Mouse (Mus musculus): Measurements from ENCODE around the gene Gm8994. TPM values are rescaled to one million over a fixed set of nuclear protein-coding genes. Genes with fewer than 3 reads are reported as not detected.
"Not testable (repeated sequence)": the region's sequence is repeated elsewhere in the genome, so short reads cannot be mapped to it uniquely, and the experiment has no call there.

Gm8994 gene
- polyA plus RNA-seq, 1 experiment from 2014 or later: not detected

DNA sequence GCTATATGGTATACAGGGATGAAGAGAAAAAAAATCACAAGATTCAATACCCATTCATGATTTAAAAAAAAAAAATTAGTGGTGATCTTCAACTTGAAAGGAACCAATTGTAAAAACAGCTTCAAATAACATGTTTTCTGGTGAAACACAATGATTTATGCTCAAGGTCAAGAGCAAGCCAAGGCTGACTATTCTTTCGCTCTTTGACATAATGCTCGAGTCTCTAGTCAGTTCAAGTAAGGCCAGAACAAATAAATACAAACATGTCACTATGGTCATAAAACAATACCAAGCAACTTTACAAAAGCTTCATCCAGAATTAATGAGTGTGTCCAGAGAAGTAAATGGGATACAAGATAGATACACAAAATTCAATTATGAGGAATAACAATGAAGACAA, 31.1 kb upstream of the Gm8994 start:
- no peak for ATAC-seq
- Histone ChIP-seq H3K4me2 (ENCODE audit: low read length) (no peak overlapping the region), H3K36me3 (ENCODE audit: control insufficient read depth, insufficient read depth, low read length) (no peaks in the 10 kb centered on the region), H3K27me3 (ENCODE audit: control insufficient read depth, insufficient read depth, low read depth, low read length) (no peaks in the 10 kb centered on the region), H3K9ac (ENCODE audit: low read depth, low read length) (no peak overlapping the region), H3K4me3 (ENCODE audit: low read depth, low read length) (no peak overlapping the region), H3K27ac (ENCODE audit: low read length) (no peak overlapping the region), H3K9me3 (replicated peaks; ENCODE audit: control insufficient read depth, low read length, poor library complexity, severe bottlenecking) (no peaks in the 10 kb centered on the region), H3K4me1 (ENCODE audit: control insufficient read depth, insufficient read depth, low read length) (no peaks in the 10 kb centered on the region)
- 79% methylated on average over 2 of the region's 2 CpGs for WGBS

DNA sequence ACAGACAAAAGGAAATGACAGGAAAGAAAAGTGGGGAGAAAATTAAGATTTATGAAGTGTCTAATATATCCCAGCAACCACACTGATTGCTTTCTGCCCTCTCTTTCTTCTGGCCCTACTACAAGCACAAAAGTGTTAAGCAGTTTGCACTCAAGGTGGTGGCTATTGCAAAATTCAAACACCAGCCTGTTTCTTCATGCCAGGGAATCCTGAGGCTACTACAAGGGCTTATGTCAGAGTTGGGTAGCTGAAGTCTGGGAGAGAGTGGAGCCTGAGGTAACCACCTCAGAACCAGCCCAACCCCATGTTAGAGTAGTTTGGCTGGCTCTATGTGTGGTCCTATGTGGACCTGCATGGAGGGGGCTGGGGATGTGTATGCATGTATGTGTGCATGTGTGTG, 23.8 kb upstream of the Gm8994 start:
- no peaks in the 10 kb centered on the region for H3K27me3 ChIP-seq (ENCODE audit: control insufficient read depth, insufficient read depth, low read depth, low read length)
- no peak overlapping the region for H3K4me3 ChIP-seq (ENCODE audit: low read depth, low read length)
- H3K27ac ChIP-seq (ENCODE audit: low read length): no peak overlapping the region

DNA sequence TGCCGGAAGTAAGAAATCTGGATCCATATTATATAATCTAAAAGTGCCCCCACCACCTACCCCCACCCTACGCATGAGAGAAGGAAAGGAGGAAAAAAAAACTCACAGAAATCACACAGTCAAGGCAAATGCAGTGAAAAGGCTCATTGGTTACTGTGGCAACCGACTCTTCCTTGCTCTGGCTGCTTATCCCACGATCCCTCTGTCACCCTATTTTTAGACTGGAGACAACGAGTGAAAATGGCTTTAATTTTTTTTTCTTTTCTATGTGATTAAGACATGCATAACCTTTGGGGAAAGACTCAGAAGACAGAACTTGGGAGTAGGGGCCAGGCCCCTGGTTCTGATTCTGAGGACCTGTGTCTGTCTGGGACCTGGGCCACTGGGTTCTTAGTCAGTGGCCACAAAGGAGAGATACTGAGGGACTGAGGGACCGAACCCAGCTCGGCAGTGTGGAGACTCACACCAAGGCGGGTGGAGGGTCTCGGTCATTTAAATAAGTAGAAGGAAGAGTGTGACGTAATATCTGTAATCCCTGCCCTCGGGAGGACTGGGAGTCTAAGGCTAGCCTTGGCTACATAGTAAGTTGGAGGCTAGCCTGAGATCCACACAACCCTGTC, 22.9 kb upstream of the Gm8994 start:
- WGBS: 58% methylated on average over 11 of the region's 11 CpGs
- H3K27me3 ChIP-seq (ENCODE audit: control insufficient read depth, insufficient read depth, low read depth, low read length): no peaks in the 10 kb centered on the region
- no peaks in the 10 kb centered on the region for H3K9me3 ChIP-seq (replicated peaks; ENCODE audit: control insufficient read depth, low read length, poor library complexity, severe bottlenecking)
- ATAC-seq: peak; percentile 74
- no peak overlapping the region for H3K4me3 ChIP-seq (ENCODE audit: low read depth, low read length)
- peak overlapping the region; percentile 23 for H3K27ac ChIP-seq (ENCODE audit: low read length)
- H3K36me3 ChIP-seq (ENCODE audit: control insufficient read depth, insufficient read depth, low read length): no peaks in the 10 kb centered on the region
- H3K4me1 ChIP-seq (ENCODE audit: control insufficient read depth, insufficient read depth, low read length): peaks cover 11% of the 10 kb centered on the region
- H3K4me2 ChIP-seq (ENCODE audit: low read length): no peak overlapping the region
- no peak overlapping the region for H3K9ac ChIP-seq (ENCODE audit: low read depth, low read length)

More for the DNA sequence above, 23.8 kb upstream of the Gm8994 start:
- Histone ChIP-seq H3K9ac (ENCODE audit: low read depth, low read length) (no peak overlapping the region), H3K9me3 (replicated peaks; ENCODE audit: control insufficient read depth, low read length, poor library complexity, severe bottlenecking) (no peaks in the 10 kb centered on the region), H3K36me3 (ENCODE audit: control insufficient read depth, insufficient read depth, low read length) (no peaks in the 10 kb centered on the region), H3K4me1 (ENCODE audit: control insufficient read depth, insufficient read depth, low read length) (peaks cover 11% of the 10 kb centered on the region), H3K4me2 (ENCODE audit: low read length) (no peak overlapping the region)
- ATAC-seq: no peak; the same call in 1 of the 2 replicates

DNA sequence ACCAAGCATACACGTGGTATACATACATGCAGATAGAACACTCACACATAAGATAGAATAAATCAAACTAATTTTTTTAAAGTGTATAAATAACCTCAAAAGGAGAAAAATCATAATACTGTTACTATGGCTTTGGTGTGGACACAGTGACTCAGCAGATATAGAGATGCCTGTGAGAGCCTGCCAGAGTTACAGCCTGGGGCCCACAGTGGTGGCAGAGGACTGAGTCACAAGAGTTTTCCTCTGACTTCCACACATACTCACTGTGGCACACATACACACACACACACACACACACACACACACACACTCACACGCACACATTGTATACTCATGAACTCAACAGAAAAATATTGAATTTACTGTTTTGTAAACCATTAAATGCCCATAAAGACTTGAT, 17.9 kb upstream of the Gm8994 start:
- H3K27ac ChIP-seq (ENCODE audit: low read length): no peak overlapping the region
- no peak overlapping the region for H3K4me2 ChIP-seq (ENCODE audit: low read length)
- no peaks in the 10 kb centered on the region for H3K9me3 ChIP-seq (replicated peaks; ENCODE audit: control insufficient read depth, low read length, poor library complexity, severe bottlenecking)
- no peak overlapping the region for H3K4me3 ChIP-seq (ENCODE audit: low read depth, low read length)
- H3K27me3 ChIP-seq (ENCODE audit: control insufficient read depth, insufficient read depth, low read depth, low read length): no peaks in the 10 kb centered on the region
- no peaks in the 10 kb centered on the region for H3K36me3 ChIP-seq (ENCODE audit: control insufficient read depth, insufficient read depth, low read length)
- peaks cover 3% of the 10 kb centered on the region for H3K4me1 ChIP-seq (ENCODE audit: control insufficient read depth, insufficient read depth, low read length)
- H3K9ac ChIP-seq (ENCODE audit: low read depth, low read length): no peak overlapping the region
- WGBS: 88% methylated on average over 2 of the region's 2 CpGs
- no peak for ATAC-seq

DNA sequence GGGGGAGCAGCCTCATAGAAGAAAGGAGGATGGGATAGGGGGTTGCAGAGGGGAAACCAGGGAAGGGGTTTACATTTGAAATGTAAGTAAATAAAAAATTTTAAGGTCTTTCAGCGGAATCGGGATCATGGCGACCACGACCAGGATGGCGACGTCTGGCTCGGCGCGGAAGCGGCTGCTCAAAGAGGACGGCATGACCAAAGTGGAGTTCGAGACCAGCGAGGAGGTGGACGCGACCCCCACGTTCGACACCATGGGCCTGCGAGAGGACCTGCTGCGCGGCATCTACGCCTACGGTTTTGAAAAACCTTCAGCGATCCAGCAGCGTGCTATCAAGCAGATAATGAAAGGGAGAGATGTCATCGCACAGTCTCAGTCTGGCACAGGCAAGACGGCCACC, 1.1 kb downstream of the Gm8994 start:
- not testable (repeated sequence) for H3K27me3 ChIP-seq (ENCODE audit: control insufficient read depth, insufficient read depth, low read depth, low read length); H3K4me1 ChIP-seq (ENCODE audit: control insufficient read depth, insufficient read depth, low read length); ATAC-seq; H3K4me2 ChIP-seq (ENCODE audit: low read length); H3K9ac ChIP-seq (ENCODE audit: low read depth, low read length); H3K4me3 ChIP-seq (ENCODE audit: low read depth, low read length); H3K36me3 ChIP-seq (ENCODE audit: control insufficient read depth, insufficient read depth, low read length); H3K9me3 ChIP-seq (replicated peaks; ENCODE audit: control insufficient read depth, low read length, poor library complexity, severe bottlenecking); H3K27ac ChIP-seq (ENCODE audit: low read length)
- 98% methylated on average over 26 of the region's 26 CpGs for WGBS

DNA sequence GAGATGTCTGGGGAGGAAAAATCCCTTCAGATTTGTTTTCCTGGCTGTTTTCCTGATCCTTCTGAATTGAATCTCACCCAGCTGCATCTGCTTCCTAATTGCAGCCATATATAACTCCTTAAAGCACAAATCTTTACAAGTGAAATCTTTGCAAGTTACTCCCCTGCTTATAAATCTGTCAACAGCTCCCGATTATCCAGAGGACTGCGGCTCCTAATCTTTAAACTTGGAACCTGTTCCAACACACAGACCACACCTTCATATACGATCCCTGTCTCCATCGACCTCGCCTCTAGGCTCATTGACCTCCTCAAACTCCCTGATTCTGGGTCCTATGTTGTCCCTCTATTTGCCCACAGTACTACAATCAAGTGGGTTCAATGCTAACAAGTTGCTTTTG, 13.3 kb downstream of the Gm8994 start:
- Histone ChIP-seq H3K27ac (ENCODE audit: low read length) (no peak overlapping the region), H3K4me1 (ENCODE audit: control insufficient read depth, insufficient read depth, low read length) (no peaks in the 10 kb centered on the region), H3K4me2 (ENCODE audit: low read length) (no peak overlapping the region), H3K9me3 (replicated peaks; ENCODE audit: control insufficient read depth, low read length, poor library complexity, severe bottlenecking) (no peaks in the 10 kb centered on the region), H3K4me3 (ENCODE audit: low read depth, low read length) (no peak overlapping the region), H3K36me3 (ENCODE audit: control insufficient read depth, insufficient read depth, low read length) (no peaks in the 10 kb centered on the region), H3K27me3 (ENCODE audit: control insufficient read depth, insufficient read depth, low read depth, low read length) (no peaks in the 10 kb centered on the region), H3K9ac (ENCODE audit: low read depth, low read length) (no peak overlapping the region)
- 86% methylated on average over 5 of the region's 5 CpGs for WGBS
- no peak for ATAC-seq

DNA sequence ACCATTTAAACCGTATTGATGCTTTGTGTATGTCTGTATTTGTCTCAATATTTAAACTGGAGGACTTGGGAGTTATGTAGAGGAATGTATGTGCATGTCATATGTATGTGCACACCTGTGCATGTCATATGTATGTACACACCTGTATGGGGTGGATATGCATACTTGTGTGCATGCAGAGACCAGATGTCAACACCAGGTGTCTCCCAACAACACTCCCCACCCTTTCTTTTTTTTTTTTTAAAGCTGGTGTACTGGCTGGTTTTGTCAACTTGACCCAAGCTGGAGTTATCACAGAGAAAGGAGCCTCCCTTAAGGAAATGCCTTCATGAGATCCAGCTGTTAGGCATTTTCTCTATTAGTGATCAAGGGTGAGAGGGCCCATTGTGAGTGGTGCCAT, 13.8 kb downstream of the Gm8994 start:
- no peak for ATAC-seq

DNA sequence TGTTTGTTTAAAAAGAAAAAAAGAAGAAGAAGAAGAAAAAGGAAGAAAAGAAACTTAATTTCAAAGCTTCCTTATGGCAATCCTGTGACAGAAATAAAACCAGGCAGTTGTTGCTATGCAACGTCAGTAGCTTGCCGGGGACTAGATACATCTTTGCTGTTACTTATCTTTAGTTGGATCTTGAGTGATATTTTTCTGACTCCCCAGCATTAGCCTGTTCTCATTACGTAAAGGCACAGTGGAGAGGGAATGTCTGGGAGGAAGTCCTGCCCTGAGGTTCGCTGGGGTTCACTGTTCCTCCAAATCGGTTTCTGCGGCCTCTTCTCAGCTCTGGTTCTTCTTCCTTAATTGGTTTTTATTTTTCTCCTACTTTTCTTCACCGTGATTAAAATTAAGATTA, 16.5 kb downstream of the Gm8994 start:
- Histone ChIP-seq H3K27ac (ENCODE audit: low read length) (no peak overlapping the region), H3K4me2 (ENCODE audit: low read length) (no peak overlapping the region), H3K36me3 (ENCODE audit: control insufficient read depth, insufficient read depth, low read length) (no peaks in the 10 kb centered on the region), H3K4me1 (ENCODE audit: control insufficient read depth, insufficient read depth, low read length) (no peaks in the 10 kb centered on the region), H3K4me3 (ENCODE audit: low read depth, low read length) (no peak overlapping the region), H3K9ac (ENCODE audit: low read depth, low read length) (no peak overlapping the region), H3K9me3 (replicated peaks; ENCODE audit: control insufficient read depth, low read length, poor library complexity, severe bottlenecking) (no peaks in the 10 kb centered on the region), H3K27me3 (ENCODE audit: control insufficient read depth, insufficient read depth, low read depth, low read length) (no peaks in the 10 kb centered on the region)
- no peak for ATAC-seq
- WGBS: 90% methylated on average over 7 of the region's 7 CpGs

More for the DNA sequence above, 13.8 kb downstream of the Gm8994 start:
- no peaks in the 10 kb centered on the region for H3K4me1 ChIP-seq (ENCODE audit: control insufficient read depth, insufficient read depth, low read length)
- H3K4me3 ChIP-seq (ENCODE audit: low read depth, low read length): no peak overlapping the region
- no peaks in the 10 kb centered on the region for H3K9me3 ChIP-seq (replicated peaks; ENCODE audit: control insufficient read depth, low read length, poor library complexity, severe bottlenecking)
- no peaks in the 10 kb centered on the region for H3K27me3 ChIP-seq (ENCODE audit: control insufficient read depth, insufficient read depth, low read depth, low read length)
- H3K27ac ChIP-seq (ENCODE audit: low read length): no peak overlapping the region
- 91% methylated on average over 1 of the region's 1 CpGs for WGBS
- H3K36me3 ChIP-seq (ENCODE audit: control insufficient read depth, insufficient read depth, low read length): no peaks in the 10 kb centered on the region
- H3K4me2 ChIP-seq (ENCODE audit: low read length): no peak overlapping the region
- H3K9ac ChIP-seq (ENCODE audit: low read depth, low read length): no peak overlapping the region

DNA sequence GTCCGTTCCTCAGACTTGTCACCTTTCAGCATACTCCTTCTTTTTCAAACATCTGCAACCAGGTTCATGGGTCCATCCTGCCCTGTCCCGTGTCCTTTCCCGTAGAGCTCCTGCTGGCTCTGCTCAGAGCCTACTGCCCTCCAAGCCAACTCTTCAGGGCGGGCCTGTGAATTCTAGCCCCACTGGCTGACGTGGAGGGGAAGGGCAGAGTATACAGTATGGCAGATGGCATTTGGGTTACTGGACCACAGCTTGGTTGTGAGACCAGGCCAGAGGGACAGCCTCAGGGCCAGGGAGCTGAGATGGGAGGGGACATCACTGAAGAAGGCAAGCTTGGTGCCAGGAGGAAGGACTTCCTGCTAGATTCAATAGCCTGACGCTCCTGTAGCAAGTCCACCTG, 17.7 kb downstream of the Gm8994 start:
- Histone ChIP-seq H3K9ac (ENCODE audit: low read depth, low read length) (no peak overlapping the region), H3K9me3 (replicated peaks; ENCODE audit: control insufficient read depth, low read length, poor library complexity, severe bottlenecking) (no peaks in the 10 kb centered on the region), H3K27ac (ENCODE audit: low read length) (no peak overlapping the region), H3K4me1 (ENCODE audit: control insufficient read depth, insufficient read depth, low read length) (no peaks in the 10 kb centered on the region), H3K4me3 (ENCODE audit: low read depth, low read length) (no peak overlapping the region), H3K36me3 (ENCODE audit: control insufficient read depth, insufficient read depth, low read length) (no peaks in the 10 kb centered on the region), H3K27me3 (ENCODE audit: control insufficient read depth, insufficient read depth, low read depth, low read length) (no peaks in the 10 kb centered on the region), H3K4me2 (ENCODE audit: low read length) (no peak overlapping the region)
- WGBS: 90% methylated on average over 6 of the region's 6 CpGs
- no peak for ATAC-seq

Data from midbrain, embryonic 16.5 days (tissue).